Mouse (Mus musculus) testis, adult 2 months (tissue): Measurements from ENCODE around the gene Anxa6.

ENCODE experiments used
- CTCF ChIP-seq: fragments of 200-500 bp; IDR thresholded peaks from 2 replicates; pipeline ENCODE4 v1.5.1; 2012; ENCODE audit warnings: low read depth, mild to moderate bottlenecking, inconsistent platforms, low read length, moderate library complexity; ENCODE audit not compliant: control insufficient read depth, insufficient read depth, insufficient replicate concordance
- POLR2A ChIP-seq: fragments of 200-500 bp; IDR thresholded peaks from 2 replicates; pipeline ENCODE4 v1.6.1; 2012; ENCODE audit warnings: low read depth, mild to moderate bottlenecking, inconsistent platforms, low read length, moderate library complexity; ENCODE audit not compliant: control insufficient read depth

DNA sequence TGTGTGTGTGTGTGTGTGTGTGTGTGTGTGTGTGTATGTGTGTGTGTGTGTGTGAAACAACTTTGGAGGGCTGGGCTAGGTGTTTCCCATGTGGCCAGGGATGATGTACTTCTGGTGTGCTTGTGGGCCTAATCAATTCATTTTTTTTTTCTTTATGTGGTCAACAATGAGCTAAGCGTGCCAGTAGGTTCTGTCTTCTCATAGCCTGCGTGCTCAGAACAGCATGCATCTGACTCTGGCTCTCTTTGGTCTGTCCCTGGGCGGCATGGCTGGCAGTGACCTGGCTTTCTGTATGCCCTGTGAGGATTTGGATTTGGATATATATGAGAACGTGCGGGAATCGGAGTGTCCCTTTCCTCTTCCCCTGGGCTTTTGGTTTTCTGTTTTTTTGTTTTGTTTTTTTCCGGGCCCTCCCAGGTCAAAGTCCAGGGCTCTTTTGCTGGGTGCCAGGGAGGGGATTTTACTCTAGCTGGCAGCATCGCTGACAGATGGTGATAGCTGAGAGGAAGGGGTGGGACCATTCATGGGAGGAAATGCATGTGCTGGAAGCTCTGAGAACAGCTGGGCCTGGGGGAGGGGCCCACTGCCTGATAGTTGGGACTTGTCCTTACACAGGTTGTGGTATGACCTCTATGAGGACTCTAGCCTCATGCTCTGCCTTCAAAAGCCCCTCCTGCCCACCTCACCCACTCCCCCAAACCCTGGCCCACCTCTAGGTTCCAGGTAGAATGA is 59.6 kb downstream of the Anxa6 start:
- TF ChIP-seq CTCF (no peak), POLR2A (no peak)
